ENCODE assay signal across 11 mouse cellular contexts in the genomic region with DNA sequence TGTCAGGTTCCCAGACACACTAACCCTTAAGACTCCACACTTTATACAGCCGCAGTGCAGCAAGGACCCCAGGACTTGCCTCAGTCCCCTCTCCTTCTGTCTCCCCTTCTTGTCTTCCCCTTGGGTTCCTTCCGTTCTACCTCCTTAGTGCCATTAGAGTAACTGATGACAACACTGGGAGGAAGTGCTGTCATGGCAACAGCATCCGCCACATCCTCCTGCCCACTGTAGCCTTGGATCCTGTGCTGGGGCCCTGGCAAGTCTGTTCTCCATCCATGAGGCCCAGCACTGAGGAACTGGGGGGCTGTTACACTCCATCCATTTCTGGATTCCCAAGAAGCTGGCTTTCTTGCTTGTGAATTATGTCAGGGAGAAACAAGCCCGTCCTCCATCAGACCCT. TPM values are rescaled to one million over a fixed set of nuclear protein-coding genes. Genes with fewer than 3 reads are reported as not detected.
DNase-seq lines count a peak whose midpoint lies in the region; ATAC-seq and TF ChIP-seq lines count a peak whose summit lies in the region.
"Had no signal": no experiment of that assay in that cellular context is flagged by ENCODE, and none has a peak within 500 bp of the region (broad histone marks: within the 10 kb centered on the region; RNA-seq: fewer than 3 reads in every experiment).

No protein-coding gene starts in this region.

- no peaks in the 10 kb centered on the region for H3K36me3 ChIP-seq in limb, embryonic 10.5 days
- H3K36me3 ChIP-seq in kidney, embryonic 16.5 days (ENCODE audit: insufficient read depth, low read length): no peaks in the 10 kb centered on the region
- H3K36me3 ChIP-seq: forebrain, embryonic 10.5 days had no signal

- H3K4me2 ChIP-seq in kidney, embryonic 16.5 days (replicated peaks; ENCODE audit: low read depth, low read length): no peak overlapping the region

- no peak overlapping the region for H3K4me3 ChIP-seq in layer of hippocampus, adult 2 months
- no peak overlapping the region for H3K4me3 ChIP-seq in cortical plate, adult 2 months (ENCODE audit: insufficient read depth, low read length)
- no peak overlapping the region for H3K4me3 ChIP-seq in limb, embryonic 10.5 days
- no peak overlapping the region for H3K4me3 ChIP-seq in kidney, embryonic 16.5 days (ENCODE audit: low read length)
- H3K4me3 ChIP-seq: forebrain, embryonic 10.5 days had no signal

- no peak for TF ChIP-seq CTCF in layer of hippocampus, adult 2 months (conservative IDR thresholded peaks at IDR 0.05)
- no peak for TF ChIP-seq CTCF in cortical plate, adult 2 months (IDR thresholded peaks at IDR 0.05; ENCODE audit: extremely low read depth, insufficient read depth, low read length)

- 38% methylated on average over 4 of the region's 4 CpGs for WGBS in limb, embryonic 10.5 days
- 26% methylated on average over 4 of the region's 4 CpGs for WGBS in kidney, embryonic 16.5 days

- no peak for DNase-seq in layer of hippocampus, adult 2 months (ENCODE audit: low spot score in 2 of 2)
- DNase-seq in layer of hippocampus, postnatal 14 days (ENCODE audit: low spot score in 2 of 2): no peak
- DNase-seq in limb, embryonic 10.5 days (ENCODE audit: low spot score): no peak
- DNase-seq in MN1 (ENCODE audit: low spot score): no peak
- DNase-seq: cerebellum, adult 2 months; heart, postnatal 14 days had no signal

- H3K4me1 ChIP-seq in cortical plate, adult 2 months (ENCODE audit: control insufficient read depth, insufficient read depth, low read length): peaks cover 3% of the 10 kb centered on the region; the same call in 1 of the 2 replicates
- peaks cover 44% of the 10 kb centered on the region for H3K4me1 ChIP-seq in limb, embryonic 10.5 days
- H3K4me1 ChIP-seq in kidney, embryonic 16.5 days (ENCODE audit: insufficient read depth, low read length): peaks cover 23% of the 10 kb centered on the region

- peak; percentile 91 for ATAC-seq in CD4-positive, CD25-positive, alpha-beta regulatory T cell, adult 4 months
- peak; percentile 78 for ATAC-seq in neutrophil, adult 5-6 weeks (ENCODE audit: extremely low read depth, insufficient number of reproducible peaks, low FRiP score, poor library complexity, severe bottlenecking)
- ATAC-seq in kidney, embryonic 16.5 days (ENCODE audit: low FRiP score, low TSS enrichment): no peak

- TF ChIP-seq POLR2A in cortical plate, adult 2 months (IDR thresholded peaks at IDR 0.05; ENCODE audit: extremely low read depth, insufficient read depth, low read length): peak; percentile 44; the same call in 1 of the 2 replicates

- H3K9me3 ChIP-seq in limb, embryonic 10.5 days (replicated peaks): no peaks in the 10 kb centered on the region
- no peaks in the 10 kb centered on the region for H3K9me3 ChIP-seq in kidney, embryonic 16.5 days (ENCODE audit: low read length)

- peaks cover 64% of the 10 kb centered on the region for H3K27me3 ChIP-seq in limb, embryonic 10.5 days (ENCODE audit: low read depth, poor library complexity, severe bottlenecking)
- peaks cover 58% of the 10 kb centered on the region for H3K27me3 ChIP-seq in kidney, embryonic 16.5 days (ENCODE audit: insufficient read depth, low read length)

- H3K27ac ChIP-seq in layer of hippocampus, adult 2 months: peak overlapping the region; percentile 98
- no peak overlapping the region; the same call in 1 of the 2 replicates for H3K27ac ChIP-seq in cortical plate, adult 2 months (ENCODE audit: insufficient read depth, low read length)
- no peak overlapping the region for H3K27ac ChIP-seq in limb, embryonic 10.5 days
- H3K27ac ChIP-seq in kidney, embryonic 16.5 days (ENCODE audit: low read length): no peak overlapping the region
- H3K27ac ChIP-seq: forebrain, embryonic 10.5 days had no signal

- no peak overlapping the region for H3K9ac ChIP-seq in kidney, embryonic 16.5 days (replicated peaks; ENCODE audit: low read length)

RNA-seq across cellular contexts. Expression of a gene that starts 1.0 kb away (rescaled TPM):
- 100 to 1,000 TPM; 820 to 844 TPM for total RNA-seq in layer of hippocampus, adult 2 months (2021)
- total RNA-seq in layer of hippocampus, postnatal 14 days (2021): 100 to 1,000 TPM; 719 to 736 TPM
- 10 to 100 TPM; 29.8 to 34.6 TPM for polyA plus RNA-seq in CD4-positive, CD25-positive, alpha-beta regulatory T cell, adult 4 months (2017; shearing (Covaris generic))
- polyA plus RNA-seq in cortical plate, adult 2 months (2012; rRNA removed): 383 and 414 TPM in 2 replicates
- total RNA-seq in neutrophil, adult 5-6 weeks (2017): 54.4 and 60.8 TPM in 2 replicates
- 0.03 TPM in 1 of 2 replicates, not detected in the other for polyA plus RNA-seq in limb, embryonic 10.5 days (2016; fragmentation: Nextera tagmentation; extraction: Ambion mirVana)
- polyA plus RNA-seq in kidney, embryonic 16.5 days (2015; fragmentation: Nextera tagmentation; extraction: Ambion mirVana): 0.04 and 0.09 TPM in 2 replicates

RNA-seq across cellular contexts. Expression of a gene that starts 6.0 kb away (rescaled TPM):
- 10 to 100 TPM; 57.2 to 62.1 TPM for total RNA-seq in layer of hippocampus, adult 2 months (2021)
- 10 to 100 TPM; 62.7 to 65.4 TPM for total RNA-seq in layer of hippocampus, postnatal 14 days (2021)
- polyA plus RNA-seq in CD4-positive, CD25-positive, alpha-beta regulatory T cell, adult 4 months (2017; shearing (Covaris generic)): 100 to 1,000 TPM in 1 of 2 experiments, 10 to 100 TPM in 1; 87.4 to 109 TPM
- polyA plus RNA-seq in cortical plate, adult 2 months (2012; rRNA removed): 81.3 and 88.3 TPM in 2 replicates
- total RNA-seq in neutrophil, adult 5-6 weeks (2017): 21.9 and 23.5 TPM in 2 replicates
- 169 and 181 TPM in 2 replicates for polyA plus RNA-seq in limb, embryonic 10.5 days (2016; fragmentation: Nextera tagmentation; extraction: Ambion mirVana)
- polyA plus RNA-seq in kidney, embryonic 16.5 days (2015; fragmentation: Nextera tagmentation; extraction: Ambion mirVana): 205 and 208 TPM in 2 replicates

RNA-seq across cellular contexts. Expression of a gene that starts 12.7 kb away (rescaled TPM):
- total RNA-seq in layer of hippocampus, adult 2 months (2021): 10 to 100 TPM; 84.6 to 94.8 TPM
- 100 to 1,000 TPM; 120 to 123 TPM for total RNA-seq in layer of hippocampus, postnatal 14 days (2021)
- polyA plus RNA-seq in CD4-positive, CD25-positive, alpha-beta regulatory T cell, adult 4 months (2017; shearing (Covaris generic)): 100 to 1,000 TPM; 294 to 347 TPM
- 134 and 139 TPM in 2 replicates for polyA plus RNA-seq in cortical plate, adult 2 months (2012; rRNA removed)
- total RNA-seq in neutrophil, adult 5-6 weeks (2017): 25.9 and 31.7 TPM in 2 replicates
- polyA plus RNA-seq in limb, embryonic 10.5 days (2016; fragmentation: Nextera tagmentation; extraction: Ambion mirVana): 3,142 and 3,162 TPM in 2 replicates
- polyA plus RNA-seq in kidney, embryonic 16.5 days (2015; fragmentation: Nextera tagmentation; extraction: Ambion mirVana): 1,871 and 1,917 TPM in 2 replicates

RNA-seq across cellular contexts. Expression of a gene that starts 16.1 kb away (rescaled TPM):
- total RNA-seq in layer of hippocampus, adult 2 months (2021): 10 to 100 TPM; 19.8 TPM
- total RNA-seq in layer of hippocampus, postnatal 14 days (2021): 10 to 100 TPM; 31.8 to 34.9 TPM
- under 1 TPM; 0.19 to 0.73 TPM for polyA plus RNA-seq in CD4-positive, CD25-positive, alpha-beta regulatory T cell, adult 4 months (2017; shearing (Covaris generic))
- 11.8 TPM in 2 replicates for polyA plus RNA-seq in cortical plate, adult 2 months (2012; rRNA removed)
- total RNA-seq in neutrophil, adult 5-6 weeks (2017): 0.98 and 1.9 TPM in 2 replicates
- 0.33 and 0.79 TPM in 2 replicates for polyA plus RNA-seq in limb, embryonic 10.5 days (2016; fragmentation: Nextera tagmentation; extraction: Ambion mirVana)
- 1.2 and 1.4 TPM in 2 replicates for polyA plus RNA-seq in kidney, embryonic 16.5 days (2015; fragmentation: Nextera tagmentation; extraction: Ambion mirVana)

RNA-seq across cellular contexts. Expression of a gene that starts 28.0 kb away (rescaled TPM):
- total RNA-seq in layer of hippocampus, adult 2 months (2021): 1 to 10 TPM; 1.0 to 1.1 TPM
- total RNA-seq in layer of hippocampus, postnatal 14 days (2021): 1 to 10 TPM in 1 of 2 experiments, under 1 TPM in 1; 0.74 to 1.0 TPM
- under 1 TPM in 1 of 2 experiments, not detected in 1; 0.27 TPM for polyA plus RNA-seq in CD4-positive, CD25-positive, alpha-beta regulatory T cell, adult 4 months (2017; shearing (Covaris generic))
- polyA plus RNA-seq in cortical plate, adult 2 months (2012; rRNA removed): 0.67 and 0.78 TPM in 2 replicates
- not detected in 2 replicates for total RNA-seq in neutrophil, adult 5-6 weeks (2017)
- 0.11 and 0.24 TPM in 2 replicates for polyA plus RNA-seq in limb, embryonic 10.5 days (2016; fragmentation: Nextera tagmentation; extraction: Ambion mirVana)
- 32.6 and 53.8 TPM in 2 replicates for polyA plus RNA-seq in kidney, embryonic 16.5 days (2015; fragmentation: Nextera tagmentation; extraction: Ambion mirVana)

Comparison
In these comparisons a context has a peak if more than half of its experiments do, and no peak if none do; other contexts are left out.
1. RNA of a gene that starts 1.0 kb away (polyA plus RNA-seq): 383 to 414 TPM in cortical plate, adult 2 months and 29.8 to 34.6 TPM in CD4-positive, CD25-positive, alpha-beta regulatory T cell, adult 4 months; 0.04 to 0.09 TPM in kidney, embryonic 16.5 days and 0.03 TPM in limb, embryonic 10.5 days; every median in the first group is over 10 times any median in the second.